Mouse (Mus musculus) limb, embryonic 15.5 days (tissue): ENCODE data around the gene Bcan. TPM values are rescaled to one million over a fixed set of nuclear protein-coding genes. Genes with fewer than 3 reads are reported as not detected.

Experiments used
- ATAC-seq: fragments of 200-750 bp; cut with Nextera tagmentation; 2 replicates; pipeline ENCODE4 v1.8.0; 2017; ENCODE audit warnings: low read depth, moderate TSS enrichment; ENCODE audit not compliant: insufficient number of reproducible peaks, low FRiP score, low TSS enrichment
- H3K27ac ChIP-seq: fragments of 300-500 bp; sonication (generic); 2 replicates; pipeline ENCODE4 v1.5.1; 2015; ENCODE audit warnings: moderate library complexity, mild to moderate bottlenecking, inconsistent platforms
- H3K27me3 ChIP-seq: fragments of 300-500 bp; sonication (generic); 2 replicates; pipeline ENCODE4 v1.6.1; 2015; ENCODE audit warnings: inconsistent platforms
- H3K36me3 ChIP-seq: fragments of 300-500 bp; sonication (generic); 2 replicates; pipeline ENCODE4 v1.6.1; 2015; ENCODE audit warnings: inconsistent platforms
- H3K4me1 ChIP-seq: fragments of 300-500 bp; sonication (generic); 2 replicates; pipeline ENCODE4 v1.6.1; 2015; ENCODE audit warnings: inconsistent platforms
- H3K4me2 ChIP-seq: fragments of 300-500 bp; sonication (generic); 2 replicates; pipeline ENCODE4 v1.6.1; 2015; ENCODE audit warnings: mild to moderate bottlenecking, inconsistent platforms
- H3K4me3 ChIP-seq: fragments of 300-500 bp; sonication (generic); 2 replicates; pipeline ENCODE4 v1.5.1; 2015; ENCODE audit warnings: mild to moderate bottlenecking, inconsistent platforms
- H3K9ac ChIP-seq: fragments of 300-500 bp; sonication (generic); 2 replicates; pipeline ENCODE4 v1.6.1; 2015; ENCODE audit warnings: inconsistent platforms
- H3K9me3 ChIP-seq: fragments of 300-500 bp; sonication (generic); 2 replicates; pipeline ENCODE4 v1.6.1; 2016; ENCODE audit warnings: inconsistent platforms
- whole genome bisulfite sequencing: fragments of 180-500 bp; shearing (Covaris S2); methylation state at CpG from one replicate; pipeline ENCODE4 v1.1.7; 2015; 5-methylcytosine and 5-hydroxymethylcytosine counted together
- polyA plus RNA-seq: library from polyadenylated mRNA; unstranded; fragments of >200 nt; fragmentation: Nextera tagmentation; extraction: Ambion mirVana; gene quantifications from 2 replicates; pipeline ENCODE4 v1.2.1, GENCODE M21; 2015

Gene Bcan
- 0.72 and 1.1 TPM in 2 replicates for polyA plus RNA-seq

- Histone ChIP-seq H3K4me2 (peak within 1 kb of the TSS; percentile 78), H3K4me1 (peaks cover 36% of the 10 kb centered on the region), H3K36me3 (no peaks in the 10 kb centered on the region), H3K9me3 (no peaks in the 10 kb centered on the region), H3K4me3 (peak within 1 kb of the TSS; percentile 41), H3K27ac (no peak within 1 kb of the TSS), H3K27me3 (peaks cover 99% of the 10 kb centered on the region), H3K9ac (peak within 1 kb of the TSS; percentile 4)
- WGBS = under 1% methylated on average over 39 of the region's 39 CpGs
- ATAC-seq = no peak
Observed at GRCm38 (mm10) chr3:88000181-88000580, at the start of gene Bcan. Gene Bcan (minus strand): TSS chr3:88000230.

DNA sequence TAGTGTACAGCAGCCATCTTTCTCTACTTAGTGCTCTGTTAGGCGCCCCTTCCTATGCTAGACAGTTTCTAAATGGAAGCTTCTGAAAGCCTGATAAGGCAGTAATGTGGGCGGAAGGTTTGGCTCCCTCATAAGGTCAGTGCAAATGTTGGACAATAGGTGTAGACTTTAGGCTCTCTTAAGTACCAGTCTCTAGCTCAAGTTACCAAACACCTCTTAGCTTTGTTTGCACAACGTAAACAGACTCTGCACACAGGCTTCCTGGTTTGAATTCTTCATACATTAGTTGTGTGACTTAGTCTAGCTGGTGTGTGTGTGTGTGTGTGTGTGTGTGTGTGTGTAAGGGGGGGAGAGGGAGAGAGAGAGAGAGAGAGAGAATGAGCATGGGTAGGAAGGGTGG lies 49.5 kb upstream of the Bcan start:
- Histone ChIP-seq H3K27ac (no peak overlapping the region), H3K4me2 (no peak overlapping the region), H3K9me3 (no peaks in the 10 kb centered on the region), H3K27me3 (no peaks in the 10 kb centered on the region), H3K4me1 (no peaks in the 10 kb centered on the region), H3K4me3 (no peak overlapping the region), H3K36me3 (peaks cover 44% of the 10 kb centered on the region), H3K9ac (no peak overlapping the region)
- 86% methylated on average over 3 of the region's 3 CpGs for WGBS
- ATAC-seq = no peak

GRCm38 (mm10) chr3:88042661-88043421 lies 42.8 kb upstream of the Bcan start, which contains the start of gene Gpatch4:
Gene Gpatch4 (plus strand): TSS chr3:88043108.
- no peaks in the 10 kb centered on the region; the same call in 1 of the 2 replicates for H3K36me3 ChIP-seq
- no peaks in the 10 kb centered on the region for H3K9me3 ChIP-seq
- H3K9ac ChIP-seq = peak within 1 kb of the TSS; percentile 42; the same call in 1 of the 2 replicates
- H3K4me2 ChIP-seq = peak within 1 kb of the TSS; percentile 77
- H3K27me3 ChIP-seq = peaks cover 19% of the 10 kb centered on the region
- peak within 1 kb of the TSS; percentile 59; the same call in 1 of the 2 replicates for H3K27ac ChIP-seq
- peaks cover 6% of the 10 kb centered on the region for H3K4me1 ChIP-seq
- ATAC-seq = peak; percentile 76; the same call in 1 of the 2 replicates
- peak within 1 kb of the TSS; percentile 82 for H3K4me3 ChIP-seq
- WGBS = 10% methylated on average over 36 of the region's 36 CpGs

DNA sequence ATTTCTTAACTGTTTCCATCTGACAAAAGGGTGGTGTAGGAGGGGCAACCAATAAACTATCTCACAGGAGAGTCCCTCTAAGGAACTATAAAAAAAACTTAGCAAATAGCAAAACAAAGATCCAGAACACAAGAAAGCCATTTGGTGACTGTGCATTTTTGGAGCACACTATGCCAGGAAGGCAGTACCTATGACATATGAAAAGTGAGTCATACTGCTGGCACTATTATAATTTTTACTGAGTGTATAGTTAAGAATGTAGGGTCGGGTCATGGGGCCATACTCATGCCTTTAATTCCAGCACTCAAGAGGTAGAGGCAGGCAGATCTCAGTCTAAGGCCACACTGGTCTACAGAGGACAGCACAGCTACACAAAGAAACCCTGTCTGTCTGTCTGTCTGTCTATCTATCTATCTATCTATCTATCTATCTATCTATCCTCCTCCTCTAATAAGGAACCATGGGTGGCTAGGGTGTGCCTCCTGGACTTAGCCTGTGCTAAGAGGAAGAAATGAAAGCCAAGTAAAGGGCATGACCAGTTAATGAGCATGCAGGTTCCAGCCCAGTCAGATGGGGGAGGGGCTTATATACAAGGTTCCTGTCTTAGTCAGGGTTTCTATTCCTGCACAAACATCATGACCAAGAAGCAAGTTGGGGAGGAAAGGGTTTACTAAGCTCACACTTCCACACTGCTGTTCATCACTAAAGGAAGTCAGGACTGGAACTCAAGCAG lies 35.7 kb upstream of the Bcan start:
- H3K9ac ChIP-seq = no peak overlapping the region
- no peak for ATAC-seq
- H3K4me3 ChIP-seq = no peak overlapping the region
- 46% methylated on average over 1 of the region's 1 CpGs for WGBS
- H3K9me3 ChIP-seq = no peaks in the 10 kb centered on the region
- no peaks in the 10 kb centered on the region for H3K4me1 ChIP-seq
- no peaks in the 10 kb centered on the region for H3K36me3 ChIP-seq
- peaks cover 52% of the 10 kb centered on the region for H3K27me3 ChIP-seq
- no peak overlapping the region for H3K4me2 ChIP-seq
- no peak overlapping the region for H3K27ac ChIP-seq

- no peak overlapping the region for H3K4me2 ChIP-seq
- no peaks in the 10 kb centered on the region for H3K9me3 ChIP-seq
- H3K4me1 ChIP-seq = no peaks in the 10 kb centered on the region
- no peak for ATAC-seq
- no peak overlapping the region for H3K27ac ChIP-seq
- WGBS = 50% methylated on average over 5 of the region's 5 CpGs
- no peak overlapping the region for H3K4me3 ChIP-seq
- H3K27me3 ChIP-seq = peaks cover 59% of the 10 kb centered on the region
- H3K36me3 ChIP-seq = no peaks in the 10 kb centered on the region
- no peak overlapping the region for H3K9ac ChIP-seq
Observed at GRCm38 (mm10) chr3:88033506-88033905, 33.5 kb upstream of the Bcan start.

GRCm38 (mm10) chr3:88030608-88031395 lies 30.8 kb upstream of the Bcan start:
- WGBS = 17% methylated on average over 19 of the region's 19 CpGs
- no peak for ATAC-seq
- Histone ChIP-seq H3K27me3 (peaks cover 67% of the 10 kb centered on the region), H3K9ac (no peak overlapping the region), H3K9me3 (no peaks in the 10 kb centered on the region), H3K4me1 (no peaks in the 10 kb centered on the region), H3K4me2 (no peak overlapping the region), H3K4me3 (no peak overlapping the region), H3K36me3 (no peaks in the 10 kb centered on the region), H3K27ac (no peak overlapping the region)

DNA sequence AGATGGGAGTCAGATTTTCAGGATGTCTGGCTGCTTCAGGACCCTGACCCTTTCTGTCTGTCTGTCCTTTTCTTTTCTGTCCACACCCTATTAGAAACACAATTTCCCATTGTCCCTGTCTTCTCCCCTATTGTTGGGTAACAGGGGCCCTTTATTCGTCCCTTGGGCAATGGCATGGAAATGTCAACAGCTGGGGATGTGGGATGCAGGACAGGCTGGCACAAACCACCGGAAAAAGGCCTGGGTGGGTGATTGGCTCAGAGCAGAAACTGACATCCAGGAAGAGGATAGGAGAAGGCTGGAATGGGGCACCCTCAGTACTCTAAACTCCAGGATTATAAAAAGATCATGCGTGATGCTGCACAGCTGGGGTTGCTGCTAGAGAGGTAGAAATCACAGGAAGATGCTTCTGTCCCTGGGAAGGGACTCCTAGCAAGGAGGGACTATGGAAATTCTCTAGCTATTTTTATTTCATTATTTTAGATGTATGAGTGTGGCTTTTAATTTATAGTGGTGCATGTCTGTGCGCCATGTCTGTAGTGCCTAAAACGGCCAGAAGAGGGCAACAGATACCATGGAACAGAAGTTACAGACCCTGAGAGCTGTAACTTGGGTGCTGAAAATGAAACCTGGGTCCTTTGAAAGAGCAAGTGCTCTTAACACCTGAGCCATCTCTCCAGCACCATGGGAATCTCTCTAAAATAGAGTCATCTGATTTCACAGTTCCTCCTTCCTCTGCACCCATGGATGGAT lies 27.6 kb upstream of the Bcan start, which contains the start of gene Hapln2:
TSS of gene Hapln2 (minus strand) at position 150 of the 753 bp plus-strand sequence.
- no peak within 1 kb of the TSS for H3K4me2 ChIP-seq
- H3K27me3 ChIP-seq = peaks cover 83% of the 10 kb centered on the region
- no peak for ATAC-seq
- no peak within 1 kb of the TSS for H3K9ac ChIP-seq
- no peak within 1 kb of the TSS for H3K4me3 ChIP-seq
- no peak within 1 kb of the TSS for H3K27ac ChIP-seq
- no peaks in the 10 kb centered on the region for H3K9me3 ChIP-seq
- H3K36me3 ChIP-seq = no peaks in the 10 kb centered on the region
- WGBS = 56% methylated on average over 5 of the region's 5 CpGs
- peaks cover 16% of the 10 kb centered on the region for H3K4me1 ChIP-seq

GRCm38 (mm10) chr3:88026823-88027222 lies 26.8 kb upstream of the Bcan start:
- Histone ChIP-seq H3K4me1 (peaks cover 20% of the 10 kb centered on the region), H3K4me2 (no peak overlapping the region), H3K27me3 (peaks cover 82% of the 10 kb centered on the region), H3K36me3 (no peaks in the 10 kb centered on the region), H3K4me3 (no peak overlapping the region), H3K9ac (no peak overlapping the region), H3K9me3 (no peaks in the 10 kb centered on the region), H3K27ac (no peak overlapping the region)
- ATAC-seq = no peak
- WGBS = 56% methylated on average over 7 of the region's 7 CpGs

DNA sequence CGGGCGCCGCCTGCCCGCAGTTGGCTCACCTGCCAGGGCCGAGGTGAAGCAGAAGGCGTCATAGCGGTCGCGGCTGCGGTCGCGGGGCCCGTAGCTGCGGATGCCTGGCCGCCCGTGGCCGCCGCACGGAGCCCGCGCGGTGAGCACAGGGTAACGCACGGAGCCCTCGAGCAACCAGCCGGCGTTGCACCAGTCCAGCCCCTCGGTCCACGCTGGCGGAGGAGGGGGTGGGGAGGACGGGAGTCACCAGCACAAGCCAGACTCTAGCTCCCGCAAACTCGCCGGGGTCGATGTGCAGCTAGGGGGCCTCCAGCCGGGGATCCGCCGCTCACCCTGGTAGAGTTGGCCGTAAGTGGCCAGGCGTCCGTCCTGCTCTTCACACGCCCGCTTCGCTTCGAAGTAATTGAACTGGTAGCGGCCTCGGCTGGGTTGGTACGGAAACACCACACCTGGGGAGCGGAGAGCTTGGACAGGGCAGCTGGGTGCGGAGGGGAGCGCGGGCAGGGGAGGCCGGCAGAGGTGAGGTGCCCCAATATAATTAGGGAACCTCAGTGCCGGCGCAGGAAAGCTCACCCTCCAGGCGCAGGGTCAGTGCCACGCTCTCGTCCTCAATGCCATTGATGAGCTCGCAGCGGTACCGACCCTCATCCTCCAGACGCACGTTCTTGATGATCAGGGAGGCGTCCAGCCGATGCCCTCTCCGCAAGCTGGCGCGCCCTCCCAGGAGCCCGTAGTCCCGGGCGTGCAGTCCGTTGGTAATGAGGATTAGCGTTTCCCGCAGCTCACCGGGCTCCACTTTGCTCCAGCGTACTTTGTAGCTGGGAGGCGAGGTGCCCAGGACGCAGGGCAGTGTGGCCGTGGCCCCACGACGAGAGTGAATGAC lies 23.4 kb upstream of the Bcan start:
- Histone ChIP-seq H3K4me1 (peaks cover 20% of the 10 kb centered on the region), H3K27ac (no peak overlapping the region), H3K4me3 (peak overlapping the region; percentile 53), H3K9ac (peak overlapping the region; percentile 21), H3K36me3 (no peaks in the 10 kb centered on the region), H3K4me2 (peak overlapping the region; percentile 98), H3K9me3 (no peaks in the 10 kb centered on the region), H3K27me3 (peaks cover 79% of the 10 kb centered on the region)
- 0 out of 2 replicates have a peak, but pooled peaks have one; percentile 50 for ATAC-seq
- WGBS = under 1% methylated on average over 76 of the region's 81 CpGs
